Mouse (Mus musculus): ENCODE measurements around the gene Atp2b2. TPM values are rescaled to one million over a fixed set of nuclear protein-coding genes. Genes with fewer than 3 reads are reported as not detected.

Gene Atp2b2
- polyA plus RNA-seq, 1 experiment, result not detected

DNA sequence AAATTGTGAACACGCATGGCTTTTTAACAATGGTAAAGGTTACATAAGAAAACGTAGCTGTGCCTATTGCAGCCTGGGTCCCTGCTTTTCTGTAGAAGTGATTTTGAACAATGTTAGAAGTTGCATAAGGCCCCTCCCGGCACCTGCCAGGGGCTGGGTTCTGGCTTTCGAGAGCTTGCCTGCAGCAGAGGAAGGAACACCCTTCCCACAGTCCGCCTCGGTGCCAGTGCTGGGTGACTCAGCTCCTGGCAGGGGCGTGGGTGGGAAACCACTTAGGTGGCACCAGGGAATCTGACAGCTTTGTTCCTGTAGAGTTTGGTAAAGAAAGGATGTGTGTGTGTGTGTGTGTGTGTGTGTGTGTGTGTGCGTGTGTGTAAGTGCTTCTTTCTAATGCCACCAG, 107.7 kb downstream of the Atp2b2 start:
- no peak for TF ChIP-seq GATA1 (IDR thresholded peaks at IDR 0.05; ENCODE audit: low read length)

DNA sequence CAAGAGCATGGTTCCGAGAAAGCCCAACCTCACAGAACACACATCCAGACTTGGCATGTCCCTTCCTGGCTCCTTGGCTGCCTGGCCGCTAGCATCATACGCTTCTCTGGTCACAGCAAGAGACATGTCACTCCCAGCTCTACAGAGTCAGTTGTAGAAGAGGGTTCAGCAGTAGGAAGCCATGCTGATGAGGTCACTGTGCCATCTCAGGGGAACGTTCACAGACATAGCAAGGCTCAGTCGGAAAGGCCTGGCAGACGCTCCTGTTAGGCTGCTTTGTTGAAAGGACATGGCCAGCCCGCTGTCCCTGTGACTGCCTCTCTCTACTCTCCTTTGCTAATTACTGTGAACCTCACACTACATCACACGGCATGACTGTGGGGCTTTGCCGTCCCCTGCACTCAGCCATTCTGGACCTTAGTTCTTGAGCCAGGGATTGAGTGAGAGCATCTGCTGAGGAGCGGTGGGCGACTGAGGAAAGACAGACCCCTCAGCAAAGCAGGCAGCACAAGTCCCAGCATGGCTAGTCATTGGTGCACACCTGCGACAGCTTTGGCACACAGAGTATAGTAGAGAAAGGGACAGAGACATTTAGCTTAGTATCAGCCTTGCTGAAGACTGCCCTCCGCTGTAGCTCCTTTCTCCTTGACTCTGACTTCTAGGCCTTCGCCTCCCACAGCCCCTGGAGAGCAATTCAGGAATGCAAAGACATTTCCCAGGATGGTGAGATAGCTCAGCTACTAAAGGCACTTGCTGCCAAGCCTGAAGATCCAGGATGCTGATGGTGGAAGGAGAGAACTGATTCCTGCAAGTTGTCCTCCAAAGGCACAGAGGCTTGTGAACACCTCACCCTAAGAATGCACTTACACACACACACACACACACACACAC, 108.9 kb downstream of the Atp2b2 start:
- no peak for TF ChIP-seq GATA1 (IDR thresholded peaks at IDR 0.05; ENCODE audit: low read length)

DNA sequence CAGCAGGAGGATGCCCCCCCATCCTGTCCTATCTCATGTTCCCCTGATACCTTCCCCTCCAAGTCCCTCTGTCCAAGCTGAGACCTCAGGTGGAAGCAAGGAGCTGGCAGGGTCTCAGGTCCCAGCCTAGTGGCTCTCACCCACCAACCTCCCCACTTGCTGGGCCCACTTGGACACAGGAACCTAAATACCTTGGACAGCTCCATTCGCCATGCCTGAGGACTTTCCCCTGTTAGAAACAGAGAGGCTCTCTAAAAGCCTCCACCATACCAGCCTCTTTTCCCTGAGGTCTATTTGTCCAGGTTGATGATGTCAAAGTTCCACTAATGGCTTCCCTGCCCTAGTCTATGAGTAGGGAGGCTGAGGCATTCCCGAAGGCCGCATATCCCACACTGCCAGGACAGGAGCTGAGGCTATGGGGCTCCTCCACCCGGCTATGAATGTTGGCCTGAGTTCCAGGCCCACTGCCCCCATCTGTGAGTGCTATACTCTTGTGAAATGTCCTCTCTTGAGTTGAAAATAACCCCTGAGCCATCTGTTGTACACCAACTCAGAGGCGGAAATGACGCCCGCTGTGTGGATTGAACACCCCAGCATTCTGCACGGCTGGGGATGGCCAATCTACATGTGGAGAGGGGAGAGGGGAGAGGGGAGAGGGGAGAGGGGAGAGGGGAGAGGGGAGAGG, 113.1 kb downstream of the Atp2b2 start:
- no peak for TF ChIP-seq GATA1 (IDR thresholded peaks at IDR 0.05; ENCODE audit: low read length)

DNA sequence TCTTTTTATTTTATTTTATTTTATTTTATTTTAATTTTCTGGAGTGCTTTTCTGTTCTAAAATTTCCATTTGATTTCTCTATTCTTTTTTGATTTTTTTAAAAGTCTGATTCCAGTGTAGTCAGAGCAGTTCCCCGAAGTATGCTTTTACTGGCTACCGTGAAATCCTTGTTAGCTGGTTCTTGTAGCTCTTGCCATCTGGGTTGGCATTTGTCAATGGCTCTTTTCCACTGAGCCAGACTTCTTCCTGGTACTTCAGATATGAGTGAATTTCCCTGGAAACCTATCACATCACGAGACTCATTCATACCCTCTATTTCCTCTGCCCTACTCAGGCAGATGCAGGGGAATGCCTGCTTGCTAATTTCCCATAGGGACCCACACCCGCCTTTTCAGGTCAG, 119.2 kb downstream of the Atp2b2 start:
- no peak for TF ChIP-seq GATA1 (IDR thresholded peaks at IDR 0.05; ENCODE audit: low read length)

DNA sequence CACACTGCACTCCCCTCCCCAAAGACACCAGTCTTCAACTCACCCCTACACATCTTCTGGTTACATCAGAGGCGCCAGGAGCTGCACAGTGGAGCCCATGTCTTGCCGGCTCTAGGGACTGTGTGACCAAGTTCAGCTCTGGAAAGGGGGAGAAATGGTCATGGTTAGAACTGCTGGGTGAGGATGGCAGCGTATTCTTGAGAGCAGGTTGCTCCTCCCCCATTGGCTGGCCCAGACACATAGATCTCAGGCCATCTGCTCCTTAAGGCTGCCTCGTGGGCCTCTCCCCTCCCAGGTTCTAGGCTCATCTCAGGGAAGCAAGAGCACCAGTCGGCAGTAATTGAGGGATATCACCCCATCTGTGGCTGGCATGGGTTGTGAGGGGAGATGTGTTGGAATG, 121.9 kb downstream of the Atp2b2 start:
- no peak for TF ChIP-seq GATA1 (IDR thresholded peaks at IDR 0.05; ENCODE audit: low read length)

DNA sequence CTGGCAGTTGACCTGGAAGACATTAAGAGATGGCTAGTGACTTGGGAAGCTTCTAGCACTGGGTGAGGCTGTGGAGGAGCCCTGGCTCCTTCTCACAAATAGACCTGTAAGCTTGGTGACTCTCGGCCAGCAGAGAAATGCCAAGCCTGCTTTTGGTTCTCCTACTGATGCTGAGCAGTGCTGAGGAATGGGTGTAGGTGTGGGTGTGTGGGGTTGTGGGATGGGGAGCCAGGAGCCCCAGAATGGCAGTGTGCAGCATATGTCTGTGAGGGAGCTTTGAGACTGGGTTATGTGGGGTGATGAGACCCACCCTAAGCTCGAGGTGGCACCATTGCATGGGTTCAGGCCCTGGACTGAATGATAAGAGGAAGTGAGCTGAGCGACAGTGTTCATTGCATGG, 129.7 kb downstream of the Atp2b2 start:
- no peak for TF ChIP-seq GATA1 (IDR thresholded peaks at IDR 0.05; ENCODE audit: low read length)

DNA sequence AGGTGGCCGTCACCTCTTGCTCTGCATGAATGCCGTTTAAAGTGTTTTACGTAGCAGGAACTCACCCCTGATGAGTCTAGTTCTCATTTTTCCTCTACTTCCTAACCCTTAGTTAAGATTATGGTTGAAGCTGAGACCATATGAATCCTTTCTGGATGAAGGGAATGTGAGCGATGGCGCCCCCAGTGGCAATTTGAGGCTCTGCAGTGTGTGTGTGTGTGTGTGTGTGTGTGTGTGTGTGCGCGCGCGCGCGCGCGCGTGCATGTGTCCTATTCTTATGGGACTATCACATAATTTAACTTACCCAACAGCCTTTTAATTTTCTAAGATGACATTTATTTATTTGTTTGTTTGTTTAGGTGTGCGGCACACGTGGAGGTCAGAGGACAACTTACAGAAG, 131.3 kb downstream of the Atp2b2 start:
- no peak for TF ChIP-seq GATA1 (IDR thresholded peaks at IDR 0.05; ENCODE audit: low read length)

DNA sequence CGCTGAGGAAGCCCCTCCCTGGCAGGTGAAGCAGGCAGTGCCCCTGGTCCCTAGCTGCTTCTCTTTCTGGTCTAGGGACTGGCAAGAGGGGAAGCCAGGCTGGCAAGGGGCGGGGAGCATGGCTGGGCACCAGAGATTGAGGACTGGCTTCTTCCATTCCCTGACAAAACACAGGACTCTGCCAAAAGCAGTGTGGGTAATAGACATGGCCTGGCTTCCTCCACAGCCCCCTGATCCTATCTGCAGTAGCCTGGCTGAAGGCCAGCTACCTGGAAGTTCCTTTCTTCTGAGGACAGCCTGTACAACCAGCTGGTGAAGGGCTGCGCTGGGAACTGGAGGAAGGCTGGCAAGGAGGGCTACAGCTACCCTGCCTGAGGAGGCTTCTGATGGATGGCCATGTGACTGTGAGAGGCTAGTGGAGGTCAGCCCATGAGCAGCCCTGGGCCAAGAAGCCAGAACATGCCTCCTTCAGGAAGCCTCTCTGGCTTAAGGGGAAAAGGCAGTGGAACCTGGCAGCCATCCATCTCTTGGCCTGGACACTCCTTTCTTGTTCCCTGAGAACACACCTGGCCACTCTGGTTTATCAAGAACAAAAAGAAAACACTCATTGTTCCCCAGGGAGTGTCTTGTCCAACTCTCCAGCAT, 131.9 kb downstream of the Atp2b2 start:
- no peak for TF ChIP-seq GATA1 (IDR thresholded peaks at IDR 0.05; ENCODE audit: low read length)

DNA sequence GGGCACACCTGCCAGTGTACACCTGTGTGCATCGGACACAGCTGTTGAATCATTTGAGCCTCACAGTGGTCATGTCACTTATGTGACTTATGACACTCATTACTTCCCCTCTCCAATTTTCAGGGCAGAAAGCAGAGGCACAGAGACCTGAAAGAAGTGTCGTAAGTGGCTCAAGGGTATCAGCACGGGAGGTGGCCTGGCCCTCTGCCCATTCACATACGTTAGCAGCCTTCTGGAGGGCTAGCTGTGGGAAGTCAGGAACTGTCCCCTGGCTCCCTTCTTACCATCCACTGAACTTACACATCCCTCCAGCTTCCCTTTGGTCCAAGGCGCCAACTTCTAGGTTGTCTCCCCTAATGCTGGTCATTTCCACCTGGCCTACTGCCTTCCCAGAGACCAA, 132.6 kb downstream of the Atp2b2 start:
- no peak for TF ChIP-seq GATA1 (IDR thresholded peaks at IDR 0.05; ENCODE audit: low read length)

DNA sequence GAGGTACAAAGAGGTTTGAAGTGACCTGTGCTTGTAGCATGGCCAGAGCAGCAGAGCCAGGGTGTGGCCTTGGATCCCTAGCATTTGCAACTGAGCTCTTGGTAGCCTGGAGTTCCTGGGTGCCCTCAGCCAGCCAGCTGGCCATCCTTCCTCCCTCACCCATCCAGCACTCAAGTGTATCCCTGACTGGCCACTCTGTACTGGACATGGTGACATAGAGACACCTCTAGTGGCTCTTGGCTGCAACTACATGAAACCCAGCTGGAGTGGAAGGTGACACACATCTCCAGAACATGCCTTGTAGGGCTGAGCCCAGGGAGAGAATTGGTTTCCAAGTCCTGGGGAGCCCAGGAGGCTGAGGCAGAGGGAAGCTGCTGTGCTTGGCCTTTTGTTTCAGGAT, 134.3 kb downstream of the Atp2b2 start:
- TF ChIP-seq GATA1 (IDR thresholded peaks at IDR 0.05; ENCODE audit: low read length), result no peak

DNA sequence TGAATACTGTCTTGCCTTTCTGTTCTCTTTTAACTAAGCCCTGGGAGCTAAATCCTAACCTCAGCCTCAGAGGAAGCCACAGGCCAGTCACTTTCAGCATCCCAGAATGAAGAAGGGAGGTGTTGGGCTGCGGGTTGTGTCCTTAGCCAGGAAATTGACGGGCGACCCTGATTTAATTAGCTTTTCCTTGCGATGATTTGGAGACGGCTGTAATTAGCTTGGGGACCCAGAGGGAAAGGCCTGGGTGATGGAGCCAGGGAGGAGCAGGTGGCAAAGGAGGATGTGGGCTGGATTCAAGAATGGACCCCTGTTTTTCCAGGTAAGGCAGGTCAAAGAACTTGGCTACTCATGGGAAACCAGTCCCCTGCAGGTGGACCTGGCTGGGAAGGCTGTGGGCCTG, 138.0 kb downstream of the Atp2b2 start:
- TF ChIP-seq GATA1 (IDR thresholded peaks at IDR 0.05; ENCODE audit: low read length), result no peak

DNA sequence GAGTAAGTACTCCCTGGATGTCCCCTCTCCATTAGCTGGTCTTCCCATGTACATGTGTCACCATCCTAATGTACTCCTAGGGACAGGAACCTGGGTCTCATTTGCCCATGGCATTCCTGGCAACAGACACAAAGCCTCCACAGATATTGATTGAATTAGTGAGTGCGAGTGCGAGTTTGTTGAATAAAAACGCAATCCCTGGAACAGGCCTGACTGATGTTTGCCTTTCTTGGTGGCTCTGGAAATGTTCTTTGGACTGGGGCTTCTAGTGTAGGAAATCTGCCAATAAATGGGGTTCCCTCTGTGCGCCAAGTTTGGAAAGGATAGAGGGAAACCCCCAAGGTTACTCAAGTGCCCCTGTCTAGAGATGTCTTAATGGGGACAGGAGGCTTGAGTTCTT, 146.4 kb downstream of the Atp2b2 start:
- TF ChIP-seq GATA1 (IDR thresholded peaks at IDR 0.05; ENCODE audit: low read length), result no peak

DNA sequence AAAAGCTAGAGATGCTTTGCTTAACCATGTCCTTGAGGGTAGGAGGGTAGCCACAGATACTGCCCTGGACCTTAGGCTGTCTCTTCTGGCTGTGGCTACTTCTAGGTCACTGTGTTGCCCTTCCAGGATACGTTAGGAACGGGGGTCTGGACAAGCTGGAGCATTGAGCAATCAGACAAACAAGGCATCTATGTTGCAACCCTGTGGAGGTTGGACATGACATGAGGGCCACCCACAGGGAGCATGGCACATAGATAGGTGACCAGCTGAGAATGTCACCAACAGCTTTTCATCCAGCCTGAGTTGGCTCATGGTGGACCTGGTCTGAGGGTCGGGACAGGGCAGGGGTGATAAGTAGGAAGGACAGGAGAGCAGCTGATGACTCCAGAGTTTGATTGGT, 148.4 kb downstream of the Atp2b2 start:
- no peak for TF ChIP-seq GATA1 (IDR thresholded peaks at IDR 0.05; ENCODE audit: low read length)

DNA sequence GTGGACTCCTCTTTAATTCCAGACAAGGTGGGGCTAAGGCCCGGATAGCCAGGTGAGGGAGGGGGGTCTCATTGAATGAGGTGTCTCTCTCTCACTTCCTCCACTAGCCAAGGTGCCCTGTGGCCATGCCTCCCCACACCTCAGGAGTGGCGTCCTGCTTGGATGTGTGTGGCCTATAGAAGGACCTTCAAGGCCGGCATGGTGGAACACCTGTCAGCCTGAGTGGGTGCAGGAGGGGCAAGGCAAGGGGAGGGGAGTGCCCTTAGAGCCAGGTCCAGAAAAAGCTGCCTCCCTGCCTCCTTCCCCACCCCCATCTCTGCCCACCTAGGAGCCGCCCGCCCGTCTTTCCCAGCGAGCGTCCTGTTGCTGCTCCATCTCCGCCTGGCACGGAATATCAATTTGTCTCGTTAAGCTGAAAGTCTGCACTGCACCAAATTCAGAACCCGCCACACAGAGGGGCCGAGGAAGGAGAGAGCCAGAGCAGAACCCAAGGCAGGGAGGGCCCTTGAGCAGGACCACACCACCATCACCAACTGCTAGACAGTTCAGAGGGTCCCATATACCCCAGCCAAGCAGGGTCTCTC, 150.2 kb downstream of the Atp2b2 start:
- no peak for TF ChIP-seq GATA1 (IDR thresholded peaks at IDR 0.05; ENCODE audit: low read length)

DNA sequence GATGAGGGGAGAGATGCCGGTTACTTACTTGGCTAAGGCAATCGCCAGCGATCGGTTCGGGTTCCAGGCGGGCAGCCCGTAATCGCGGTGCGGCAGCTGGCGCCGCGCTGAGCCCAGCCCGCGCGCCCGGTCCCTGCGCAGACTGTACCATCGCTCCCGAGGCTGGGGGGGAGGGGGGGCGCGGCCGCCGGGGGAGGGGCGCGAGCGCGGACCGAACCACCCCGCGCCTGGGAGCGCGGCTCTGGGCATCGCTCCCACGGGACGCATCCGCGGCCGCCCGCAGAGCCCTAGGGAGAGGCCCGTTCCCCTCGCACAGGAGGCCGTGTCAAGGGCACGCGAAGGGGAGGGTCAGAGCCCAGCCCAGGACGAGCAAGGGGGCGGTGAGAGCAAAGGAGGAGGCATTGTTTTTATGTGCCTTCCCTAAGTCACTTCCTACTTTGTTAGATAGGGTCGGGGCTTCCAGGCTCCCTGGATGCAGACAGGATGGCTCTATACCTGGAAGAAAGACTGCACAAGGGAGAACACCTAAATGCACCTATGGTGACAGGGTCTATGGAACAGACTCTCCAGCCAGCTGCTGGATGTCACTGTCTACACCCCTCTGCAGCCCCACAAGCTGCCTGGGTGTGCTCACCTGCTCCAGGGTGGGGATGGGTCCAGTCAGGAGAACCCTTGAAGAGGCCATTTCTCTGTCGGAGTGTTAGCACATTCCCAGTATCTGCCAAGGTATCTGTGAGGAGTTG, 151.0 kb downstream of the Atp2b2 start:
- TF ChIP-seq GATA1 (IDR thresholded peaks at IDR 0.05; ENCODE audit: low read length), result no peak
